Mouse (Mus musculus): ENCODE measurements around the gene Rd3.

DNA sequence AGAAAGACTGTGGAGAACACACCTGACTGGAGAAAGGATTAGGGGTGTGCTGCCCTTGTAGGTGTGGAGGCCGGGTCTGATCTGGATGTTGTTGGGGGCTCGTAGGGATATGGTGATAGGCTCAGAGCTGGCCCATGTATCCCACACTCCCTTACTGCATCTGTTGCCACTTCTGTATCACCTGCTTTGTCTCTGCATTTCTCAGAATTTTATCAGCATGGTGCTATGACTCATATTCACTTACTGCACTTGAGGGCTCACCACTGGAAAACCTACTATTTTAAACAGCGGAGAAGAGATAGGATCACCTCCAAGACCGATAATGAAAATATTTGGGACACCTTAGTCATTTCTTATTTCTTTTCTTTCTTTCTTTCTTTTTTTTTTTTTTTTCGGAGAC, 11.9 kb downstream of the Rd3 start:
- TF ChIP-seq CTCF (IDR thresholded peaks at IDR 0.05; ENCODE audit: low read depth) (no peak), EP300 (IDR thresholded peaks at IDR 0.05; ENCODE audit: low read depth) (no peak)
